Mouse (Mus musculus) adrenal gland, postnatal 10 days (tissue): ENCODE measurements around the gene Tubb4b. TPM values are rescaled to one million over a fixed set of nuclear protein-coding genes. Genes with fewer than 3 reads are reported as not detected.

Source experiments
- total RNA-seq, 2 experiments: library from RNA; stranded (reverse); gene quantifications; 2 replicates each; pipeline ENCODE4 v1.2.3; 2021

Gene Tubb4b
- total RNA-seq, 2 experiments from 2014 or later, result 264 to 293 TPM

Other genes starting within 250 kb of the Tubb4b start
- gene Mrpl41, start 249.6 kb downstream of the Tubb4b start, total RNA-seq, result 100 to 1,000 TPM in 1 of 2 experiments, 10 to 100 TPM in 1; 95.2 to 101 TPM
- 10 to 100 TPM; 37.4 to 43.1 TPM for gene Pnpla7, start 248.7 kb downstream of the Tubb4b start, total RNA-seq
- 10 to 100 TPM; 53.4 to 68.3 TPM for gene Nsmf, start 170.3 kb downstream of the Tubb4b start, total RNA-seq
- 1 to 10 TPM; 7.0 to 9.7 TPM for gene Entpd8, start 144.4 kb downstream of the Tubb4b start, total RNA-seq
- not detected for gene Noxa1, start 129.6 kb downstream of the Tubb4b start, total RNA-seq
- gene Nrarp, start 43.9 kb downstream of the Tubb4b start, total RNA-seq, result 10 to 100 TPM; 15.1 to 15.5 TPM
- gene Tor4a, start 27.8 kb downstream of the Tubb4b start, total RNA-seq, result 10 to 100 TPM; 13.9 to 19.5 TPM
- 10 to 100 TPM; 46.3 to 48.8 TPM for gene Nelfb, start 13.2 kb downstream of the Tubb4b start, total RNA-seq
- gene Stpg3, start 10.1 kb downstream of the Tubb4b start, total RNA-seq, result not detected
- gene Fam166a, start 6.0 kb downstream of the Tubb4b start, total RNA-seq, result not detected
- not detected for gene Slc34a3, start 9.7 kb upstream of the Tubb4b start, total RNA-seq
- gene Rnf224, start 12.1 kb upstream of the Tubb4b start, total RNA-seq, result not detected
- 1 to 10 TPM; 6.4 to 7.3 TPM for gene Rnf208, start 17.6 kb upstream of the Tubb4b start, total RNA-seq
- gene Cysrt1, start 17.8 kb upstream of the Tubb4b start, total RNA-seq, result not detected
- 1 to 10 TPM; 2.3 to 3.3 TPM for gene AL732309.1, start 22.2 kb upstream of the Tubb4b start, total RNA-seq
- 10 to 100 TPM; 27.7 to 31.0 TPM for gene Tmem203, start 30.7 kb upstream of the Tubb4b start, total RNA-seq
- gene Tprn, start 37.9 kb upstream of the Tubb4b start, total RNA-seq, result 10 to 100 TPM; 11.2 to 11.4 TPM
- 10 to 100 TPM; 48.0 to 52.2 TPM for gene Ssna1, start 47.7 kb upstream of the Tubb4b start, total RNA-seq
- gene Anapc2, start 47.8 kb upstream of the Tubb4b start, total RNA-seq, result 10 to 100 TPM; 61.0 to 73.1 TPM
- gene Tmem210, start 63.4 kb upstream of the Tubb4b start, total RNA-seq, result not detected
- gene Lrrc26, start 65.2 kb upstream of the Tubb4b start, total RNA-seq, result not detected
- gene Grin1, start 94.5 kb upstream of the Tubb4b start, total RNA-seq, result 1 to 10 TPM; 7.3 to 9.6 TPM
- gene Man1b1, start 107.6 kb upstream of the Tubb4b start, total RNA-seq, result 10 to 100 TPM; 41.5 to 41.9 TPM
- 10 to 100 TPM; 15.4 to 19.1 TPM for gene Dpp7, start 131.7 kb upstream of the Tubb4b start, total RNA-seq
- gene Uap1l1, start 141.0 kb upstream of the Tubb4b start, total RNA-seq, result 10 to 100 TPM; 11.2 to 11.8 TPM
- gene Sapcd2, start 147.6 kb upstream of the Tubb4b start, total RNA-seq, result 1 to 10 TPM; 3.3 to 5.3 TPM
- gene Entpd2, start 171.2 kb upstream of the Tubb4b start, total RNA-seq, result 10 to 100 TPM; 11.7 to 15.1 TPM
- gene Npdc1, start 174.6 kb upstream of the Tubb4b start, total RNA-seq, result 10 to 100 TPM; 67.8 to 83.9 TPM
- 1 to 10 TPM in 1 of 2 experiments, under 1 TPM in 1; 0.67 to 1.1 TPM for gene Fut7, start 198.6 kb upstream of the Tubb4b start, total RNA-seq
- 10 to 100 TPM; 21.1 to 27.4 TPM for gene Abca2, start 204.0 kb upstream of the Tubb4b start, total RNA-seq
- gene Clic3, start 232.1 kb upstream of the Tubb4b start, total RNA-seq, result under 1 TPM; 0.90 to 0.91 TPM
- 10 to 100 TPM; 33.1 to 42.3 TPM for gene Paxx, start 236.4 kb upstream of the Tubb4b start, total RNA-seq
- 1 to 10 TPM; 3.8 to 3.9 TPM for gene Ptgds, start 245.3 kb upstream of the Tubb4b start, total RNA-seq